Mouse (Mus musculus) retina, postnatal 7 days (tissue): ENCODE results near the gene Brix1.
A peak's percentile ranks its signal among the peaks of the same experiment; 100 is the strongest.
"Not testable (repeated sequence)": the region's sequence is repeated elsewhere in the genome, so short reads cannot be mapped to it uniquely, and the experiment has no call there.

Experiments used
- DNase-seq: peaks from one replicate; pipeline ENCODE4 v3.0.0-alpha.2; 2012; ENCODE audit warnings: low read depth, low spot score

The Brix1 gene

GRCm38 (mm10) chr15:10485484-10486364 lies at the start of gene Brix1, which contains the start of gene Rad1:
Gene Brix1, minus strand, starts transcription at chr15:10485947.
Gene Rad1, plus strand, starts transcription at chr15:10486018.
- peak; percentile 92 for DNase-seq

GRCm38 (mm10) chr15:10534591-10534990 lies 48.8 kb upstream of the Brix1 start:
- no peak for DNase-seq

GRCm38 (mm10) chr15:10533361-10533760 lies 47.6 kb upstream of the Brix1 start:
- not testable (repeated sequence) for DNase-seq

- no peak for DNase-seq
These were observed 45.6 kb upstream of the Brix1 start for GRCm38 (mm10) chr15:10531352-10531751.

- DNase-seq: no peak
These were observed 40.1 kb upstream of the Brix1 start for GRCm38 (mm10) chr15:10525896-10526295.

GRCm38 (mm10) chr15:10515166-10515565 lies 29.4 kb upstream of the Brix1 start:
- DNase-seq: no peak

DNA sequence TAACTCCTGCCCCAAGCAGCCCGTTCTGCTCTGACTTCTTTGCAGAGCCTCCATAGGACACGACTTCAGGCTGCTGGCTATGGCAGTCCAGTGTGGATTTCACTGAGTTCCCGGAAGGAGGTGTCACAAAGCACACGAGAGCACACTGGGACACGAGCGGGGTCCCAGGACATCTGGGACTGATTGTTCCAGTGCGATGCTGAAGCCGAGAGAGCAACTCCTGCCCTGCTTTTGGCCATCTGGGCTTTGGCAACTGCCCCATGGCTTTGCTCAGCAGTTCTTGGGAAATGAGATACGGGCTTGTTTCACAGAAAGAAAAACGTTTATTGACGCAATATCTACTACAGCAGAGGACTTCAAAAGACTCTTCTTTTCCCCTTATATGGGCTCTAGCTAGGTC lies 20.4 kb upstream of the Brix1 start:
- DNase-seq: no peak

DNA sequence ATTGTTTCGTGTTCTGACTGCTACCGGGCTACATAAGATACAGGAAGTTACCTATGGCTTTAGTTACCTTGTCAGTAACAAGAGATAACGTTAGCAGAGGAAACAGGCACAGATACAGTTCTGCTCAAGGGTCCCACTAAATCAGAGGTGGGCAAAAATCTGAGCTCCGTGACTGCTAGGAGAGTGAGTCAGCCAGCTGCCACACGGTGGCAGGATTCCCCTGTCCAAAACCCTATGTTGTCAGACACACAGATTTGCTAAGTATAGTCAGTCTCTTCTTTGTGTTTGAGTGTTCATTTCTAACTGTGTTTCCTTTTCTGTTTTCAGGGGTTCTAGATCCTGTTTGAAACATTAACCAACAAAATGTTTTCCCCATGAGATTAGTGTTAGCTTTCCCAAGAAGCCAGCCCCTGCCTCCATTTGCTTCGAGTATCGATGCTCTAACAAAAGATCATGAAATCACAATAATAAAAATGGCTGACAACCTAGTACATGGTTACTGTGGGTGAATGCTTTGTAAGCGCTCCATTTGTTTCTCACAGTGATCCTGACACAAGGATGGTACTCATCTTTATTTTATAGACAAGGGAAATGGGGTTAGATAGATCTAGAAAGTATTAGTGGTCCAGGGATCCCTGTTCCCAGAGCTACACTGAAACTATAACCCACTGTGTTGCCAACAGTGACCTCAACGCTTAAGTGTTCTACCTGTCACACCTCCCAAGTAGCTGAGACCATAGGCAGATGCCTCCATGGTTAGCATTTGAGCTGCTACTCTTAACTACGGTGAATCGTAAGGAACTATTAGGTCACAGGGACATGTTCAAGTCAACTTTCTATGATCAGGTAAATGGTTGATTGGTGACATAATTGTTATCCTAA lies 15.3 kb upstream of the Brix1 start:
- DNase-seq: peak; percentile 30

GRCm38 (mm10) chr15:10500035-10500434 lies 14.3 kb upstream of the Brix1 start:
- no peak for DNase-seq

GRCm38 (mm10) chr15:10499593-10499992 lies 13.8 kb upstream of the Brix1 start:
- no peak for DNase-seq

DNA sequence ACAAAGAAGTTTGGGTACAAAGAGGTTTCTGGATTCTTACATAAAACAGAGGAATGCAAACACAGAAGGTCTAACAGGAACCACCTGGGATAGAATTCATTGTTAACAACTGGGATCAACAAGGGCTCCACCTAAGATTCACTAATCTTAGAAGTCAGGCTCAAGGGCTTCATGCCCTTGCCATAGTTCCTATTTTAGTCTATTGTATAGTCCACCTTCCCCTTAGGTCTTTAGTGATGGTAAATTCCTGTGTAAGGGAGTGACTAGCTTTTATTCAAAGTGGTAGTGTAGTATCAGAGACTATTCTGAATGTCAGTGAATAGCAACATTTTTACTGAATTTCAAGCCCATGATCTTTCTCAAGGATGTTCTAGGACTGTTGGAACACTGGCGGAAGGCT lies 10.9 kb upstream of the Brix1 start:
- DNase-seq: not testable (repeated sequence)

DNA sequence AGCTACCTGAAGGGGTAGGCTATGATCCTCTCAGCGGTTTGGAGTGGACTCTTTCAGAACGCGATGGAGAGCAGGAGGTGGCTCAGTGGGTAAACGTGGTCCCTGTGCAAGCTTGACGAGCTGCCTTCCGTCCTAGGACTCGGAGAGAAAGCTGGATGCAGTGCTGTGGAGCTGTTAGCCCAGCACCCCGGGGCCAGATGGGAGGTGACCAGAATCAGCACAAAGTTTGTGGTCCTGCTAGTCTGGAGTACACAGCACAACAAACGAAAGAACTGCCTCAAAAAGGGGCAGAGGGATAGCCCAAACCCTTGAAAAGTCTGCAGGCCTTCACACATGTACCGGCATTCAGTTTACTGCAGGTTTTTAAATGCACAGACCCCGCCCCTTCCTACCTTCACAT lies 10.2 kb upstream of the Brix1 start:
- DNase-seq: no peak

DNA sequence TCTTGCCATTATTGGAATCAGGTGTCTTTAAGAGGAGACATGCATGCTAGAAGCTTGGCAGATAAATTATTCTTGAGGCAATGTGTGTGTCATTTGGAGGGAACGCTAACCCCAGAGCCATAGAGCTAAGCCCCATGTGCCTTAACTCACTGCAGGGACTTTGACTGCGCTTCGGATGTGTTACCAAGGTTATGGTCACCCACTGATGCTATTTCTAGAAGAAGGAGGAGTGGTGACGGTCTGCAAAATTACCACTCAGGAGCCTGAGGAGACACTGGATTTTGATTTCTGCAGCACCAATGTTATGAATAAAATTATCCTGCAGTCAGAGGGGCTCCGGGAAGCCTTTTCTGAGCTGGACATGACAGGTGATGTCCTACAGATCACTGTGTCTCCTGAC lies 4.4 kb upstream of the Brix1 start:
- DNase-seq: no peak

GRCm38 (mm10) chr15:10487246-10487645 lies 1.5 kb upstream of the Brix1 start:
- no peak for DNase-seq

- DNase-seq: no peak
These were observed 655 bp upstream of the Brix1 start for GRCm38 (mm10) chr15:10486365-10486839.

DNA sequence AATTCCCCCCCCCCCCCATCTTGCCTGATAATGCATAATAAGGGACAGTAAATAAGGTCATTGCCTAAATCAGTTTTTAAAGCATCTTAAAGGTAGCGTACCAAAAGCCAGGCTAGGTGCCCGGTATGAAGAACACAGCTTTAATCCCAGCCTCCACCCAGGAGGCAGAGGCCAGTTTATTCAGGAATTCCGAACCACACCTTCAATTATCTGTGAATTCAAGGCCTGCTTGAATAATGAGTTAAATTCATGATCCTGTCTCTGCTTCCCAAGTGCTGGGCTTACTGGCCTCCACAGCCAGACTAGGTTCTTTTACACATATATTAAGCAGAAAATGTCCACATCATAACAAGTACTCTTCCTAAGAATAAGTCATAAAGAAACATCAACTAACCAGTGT lies 14.8 kb downstream of the Brix1 start:
- no peak for DNase-seq

GRCm38 (mm10) chr15:10470151-10470831 lies 15.5 kb downstream of the Brix1 start, which contains the start of gene Dnajc21:
Gene Dnajc21, minus strand, starts transcription at chr15:10470516.
- DNase-seq: peak; percentile 67

GRCm38 (mm10) chr15:10469641-10470150 lies 16.1 kb downstream of the Brix1 start:
- no peak for DNase-seq

DNA sequence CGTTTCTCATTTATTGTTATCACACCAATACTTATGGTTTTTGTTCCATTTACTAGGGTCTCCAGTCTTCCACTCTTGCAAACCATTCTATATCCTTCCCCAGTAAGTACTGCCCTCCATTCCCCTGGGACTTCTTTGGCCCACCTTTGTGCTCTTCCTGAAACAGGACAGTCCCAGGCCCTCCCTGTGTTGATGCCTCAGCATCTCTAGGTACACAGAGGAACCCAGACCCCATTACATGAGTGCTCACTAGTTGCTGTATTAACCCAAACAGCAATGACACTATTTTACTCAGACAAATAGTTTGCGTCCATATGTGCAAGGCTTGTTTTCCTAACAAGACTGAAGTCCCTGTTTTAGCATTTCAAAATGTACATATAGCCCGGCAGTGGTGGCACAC lies 17.0 kb downstream of the Brix1 start:
- no peak for DNase-seq

GRCm38 (mm10) chr15:10464678-10465077 lies 21.1 kb downstream of the Brix1 start:
- no peak for DNase-seq

GRCm38 (mm10) chr15:10463555-10463954 lies 22.2 kb downstream of the Brix1 start:
- no peak for DNase-seq
